In genomic region chr15:31117338-31117737, GRCm38 (mm10) we compare ENCODE assay signal across 11 mouse cellular contexts.
A peak's percentile ranks its signal among the peaks of the same experiment; 100 is the strongest.
DNase-seq lines count a peak whose midpoint lies in the region; ATAC-seq and TF ChIP-seq lines count a peak whose summit lies in the region.
"Had no signal": no experiment of that assay in that cellular context is flagged by ENCODE, and none has a peak within 500 bp of the region (broad histone marks: within the 10 kb centered on the region; RNA-seq: fewer than 3 reads in every experiment).

No protein-coding gene starts in this region.

- peaks cover 2% of the 10 kb centered on the region; the same call in 1 of the 2 replicates for H3K4me1 ChIP-seq in liver, adult 2 months (ENCODE audit: control insufficient read depth, insufficient read depth, low read length)
- H3K4me1 ChIP-seq in liver, embryonic 12.5 days, result no peaks in the 10 kb centered on the region
- H3K4me1 ChIP-seq in CH12.LX (ENCODE audit: control insufficient read depth in 1 of 2, insufficient read depth in 2 of 2), result no peaks in the 10 kb centered on the region
- 0 out of 2 replicates have a peak, but pooled peaks cover 6% of the 10 kb centered on the region for H3K4me1 ChIP-seq in neural tube, embryonic 15.5 days
- H3K4me1 ChIP-seq: liver, embryonic 13.5 days had no signal

- dilution Hi-C loops in CH12.LX (cut with MboI; ENCODE audit: extremely low pct_ligation_motif_present, extremely low pct_unique_long_range_greater_than_20kb, low sequenced_read_pairs), result no loop called here

- no peak overlapping the region for H3K4me2 ChIP-seq in liver, embryonic 12.5 days
- no peak overlapping the region for H3K4me2 ChIP-seq in CH12.LX (ENCODE audit: insufficient read depth, low read depth, poor library complexity, severe bottlenecking)
- no peak overlapping the region for H3K4me2 ChIP-seq in neural tube, embryonic 15.5 days
- H3K4me2 ChIP-seq: liver, embryonic 13.5 days had no signal

- no peak for TF ChIP-seq RAD21 in CH12.LX (IDR thresholded peaks at IDR 0.05; ENCODE audit: low read depth, low read length)

- no peaks in the 10 kb centered on the region for H3K36me3 ChIP-seq in liver, adult 2 months (ENCODE audit: control insufficient read depth, insufficient read depth, low read length)
- no peaks in the 10 kb centered on the region for H3K36me3 ChIP-seq in liver, embryonic 12.5 days
- H3K36me3 ChIP-seq in CH12.LX (replicated peaks in 1 of 2; ENCODE audit: control insufficient read depth in 1 of 2, insufficient read depth in 1 of 2, low read length in 1 of 2), result no peaks in the 10 kb centered on the region
- H3K36me3 ChIP-seq in neural tube, embryonic 15.5 days, result no peaks in the 10 kb centered on the region
- H3K36me3 ChIP-seq: liver, embryonic 13.5 days had no signal

- no peaks in the 10 kb centered on the region for H3K9me3 ChIP-seq in liver, embryonic 12.5 days (replicated peaks)
- no peaks in the 10 kb centered on the region for H3K9me3 ChIP-seq in CH12.LX (replicated peaks; ENCODE audit: low read length)
- H3K9me3 ChIP-seq in neural tube, embryonic 15.5 days (replicated peaks), result no peaks in the 10 kb centered on the region
- H3K9me3 ChIP-seq: liver, embryonic 13.5 days had no signal

- no peaks in the 10 kb centered on the region for H3K27me3 ChIP-seq in liver, adult 2 months (ENCODE audit: control insufficient read depth, insufficient read depth, low read length)
- no peaks in the 10 kb centered on the region for H3K27me3 ChIP-seq in liver, embryonic 12.5 days (replicated peaks)
- no peaks in the 10 kb centered on the region for H3K27me3 ChIP-seq in CH12.LX (replicated peaks)
- H3K27me3 ChIP-seq in neural tube, embryonic 15.5 days (replicated peaks), result no peaks in the 10 kb centered on the region
- H3K27me3 ChIP-seq: liver, embryonic 13.5 days had no signal

- no peak overlapping the region for H3K4me3 ChIP-seq in liver, adult 2 months (ENCODE audit: insufficient read depth, low read depth, low read length)
- no peak overlapping the region for H3K4me3 ChIP-seq in liver, embryonic 12.5 days
- no peak overlapping the region for H3K4me3 ChIP-seq in CH12.LX (replicated peaks in 1 of 3; ENCODE audit: low read depth in 2 of 3, low read length in 2 of 3, poor library complexity in 1 of 3)
- H3K4me3 ChIP-seq in neural tube, embryonic 15.5 days (replicated peaks), result no peak overlapping the region
- H3K4me3 ChIP-seq: liver, embryonic 13.5 days had no signal

- no peak for TF ChIP-seq EP300 in CH12.LX (IDR thresholded peaks at IDR 0.05; ENCODE audit: low read length)

- no peak overlapping the region for H3K9ac ChIP-seq in liver, adult 2 months (ENCODE audit: low read depth, low read length)
- H3K9ac ChIP-seq in liver, embryonic 12.5 days, result no peak overlapping the region
- no peak overlapping the region for H3K9ac ChIP-seq in CH12.LX (ENCODE audit: insufficient read depth, low read depth)
- no peak overlapping the region for H3K9ac ChIP-seq in neural tube, embryonic 15.5 days (replicated peaks)
- H3K9ac ChIP-seq: liver, embryonic 13.5 days had no signal

- DNase-seq in liver, adult 2 months (ENCODE audit: extremely low read depth, low read depth, low spot score), result peak; percentile 67
- DNase-seq in CH12.LX (ENCODE audit: extremely low read depth), result peak; percentile 57
- DNase-seq in naive thymus-derived CD4-positive, alpha-beta T cell, adult 2 months (ENCODE audit: low read depth), result peak; percentile 1
- peak; percentile 18 for DNase-seq in thymus, postnatal 25 days
- no peak for DNase-seq in cerebellum, adult 9-11 months
- DNase-seq: heart, postnatal 4 days; liver, embryonic 13.5 days; right cerebral cortex, postnatal 4 days had no signal

- TF ChIP-seq CTCF in liver, adult 2 months (IDR thresholded peaks at IDR 0.05; ENCODE audit: low read depth, low read length), result no peak
- no peak for TF ChIP-seq CTCF in CH12.LX (conservative IDR thresholded peaks at IDR 0.05 in 1 of 2, IDR thresholded peaks at IDR 0.05 in 1 of 2; ENCODE audit: low read depth in 2 of 2, low read length in 2 of 2)

- H3K79me2 ChIP-seq in liver, adult 2 months (ENCODE audit: control insufficient read depth, insufficient read depth, low read length), result no peaks in the 10 kb centered on the region
- H3K79me2 ChIP-seq in CH12.LX (replicated peaks; ENCODE audit: control insufficient read depth, extremely low read depth, insufficient read depth, poor library complexity, severe bottlenecking), result no peaks in the 10 kb centered on the region

- TF ChIP-seq POLR2A in liver, adult 2 months (IDR thresholded peaks at IDR 0.05; ENCODE audit: extremely low read depth, insufficient read depth, low read length), result no peak
- TF ChIP-seq POLR2A in CH12.LX (IDR thresholded peaks at IDR 0.05; ENCODE audit: low read depth, low read length), result no peak

- ATAC-seq in liver, embryonic 12.5 days, result no peak
- ATAC-seq in neural tube, embryonic 15.5 days (ENCODE audit: low FRiP score), result no peak
- ATAC-seq: intestine, postnatal 0 days had no signal

- in situ Hi-C loops in CH12.LX (cut with MboI; ENCODE audit: low pct_ligation_motif_present, low pct_unique_long_range_greater_than_20kb, low sequenced_read_pairs), result no loop called here

- H3K27ac ChIP-seq in liver, adult 2 months (replicated peaks; ENCODE audit: insufficient read depth, low read depth, low read length), result no peak overlapping the region
- H3K27ac ChIP-seq in liver, embryonic 12.5 days, result no peak overlapping the region
- no peak overlapping the region for H3K27ac ChIP-seq in CH12.LX (ENCODE audit: insufficient read depth, low read depth)
- no peak overlapping the region for H3K27ac ChIP-seq in neural tube, embryonic 15.5 days (replicated peaks)
- H3K27ac ChIP-seq: liver, embryonic 13.5 days had no signal

TF ChIP-seq in CH12.LX, 34 proteins besides CTCF, POLR2A, EP300 and RAD21:
- TF ChIP-seq MYC (IDR thresholded peaks at IDR 0.05; ENCODE audit: low read depth, low read length) (no peak), UBTF (IDR thresholded peaks at IDR 0.05; ENCODE audit: low read depth, low read length) (no peak), ZMIZ1 (IDR thresholded peaks at IDR 0.05; ENCODE audit: low read depth, low read length) (no peak), PAX5 (IDR thresholded peaks at IDR 0.05; ENCODE audit: low read length) (no peak), ZC3H11A (IDR thresholded peaks at IDR 0.05; ENCODE audit: low read depth, low read length) (no peak), MAX (IDR thresholded peaks at IDR 0.05; ENCODE audit: low read length) (no peak), MAFK (IDR thresholded peaks at IDR 0.05; ENCODE audit: insufficient replicate concordance, low read length) (no peak), TCF12 (IDR thresholded peaks at IDR 0.05; ENCODE audit: low read depth, low read length) (no peak), MAZ (IDR thresholded peaks at IDR 0.05; ENCODE audit: low read depth, low read length) (no peak), MXI1 (IDR thresholded peaks at IDR 0.05; ENCODE audit: low read depth, low read length) (no peak), ZNF384 (IDR thresholded peaks at IDR 0.05; ENCODE audit: low read depth, low read length) (no peak), NRF1 (IDR thresholded peaks at IDR 0.05; ENCODE audit: low read depth, low read length) (no peak)
